Mouse (Mus musculus) 3134 (cell line): ENCODE results near the gene Frem2.

Experiments used
- DNase-seq: peaks from one replicate; pipeline ENCODE4 v3.0.0-alpha.2; 2011; ENCODE audit warnings: low spot score; ENCODE audit not compliant: insufficient read length; ENCODE audit errors: extremely low read depth

Gene Frem2

DNA sequence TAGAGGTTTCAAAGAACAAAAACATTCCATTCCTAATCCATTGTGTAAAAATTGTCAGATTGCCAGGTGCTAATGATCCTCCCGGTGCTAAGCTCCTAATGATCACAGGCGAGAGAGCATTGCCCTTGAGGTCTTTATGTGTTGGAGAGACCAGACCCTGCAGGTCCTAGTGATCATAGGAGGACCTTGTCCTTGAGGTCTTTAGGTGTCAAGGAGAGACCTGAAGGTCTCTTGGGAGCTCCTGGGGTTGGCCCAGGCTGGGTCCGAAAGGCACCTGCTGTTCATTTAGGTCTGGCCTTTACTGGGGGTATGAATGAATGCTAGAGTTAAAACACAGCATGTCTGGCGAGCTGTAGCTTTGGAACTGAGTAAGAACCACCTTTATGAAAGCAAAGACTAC is 183.0 kb downstream of the Frem2 start:
- DNase-seq = no peak

DNA sequence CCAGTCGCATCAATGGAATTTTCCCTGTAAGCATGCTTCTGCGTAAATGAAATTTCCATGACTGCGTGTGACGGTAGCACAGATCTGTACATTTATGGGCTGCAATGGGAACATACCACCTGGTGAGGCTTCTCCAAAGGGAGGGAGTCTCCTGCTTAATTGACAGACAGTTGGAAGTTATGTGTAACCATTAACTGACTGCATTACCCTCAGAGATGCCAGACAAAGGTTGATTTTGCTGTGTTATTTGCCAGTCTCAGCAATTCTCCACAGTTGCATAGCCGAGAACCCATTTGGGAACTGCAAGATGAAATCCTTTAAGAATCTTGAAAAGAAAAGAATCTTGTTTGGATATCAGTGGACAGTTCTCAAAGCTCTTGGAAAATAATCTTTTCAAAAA is 185.1 kb downstream of the Frem2 start:
- no peak for DNase-seq

DNA sequence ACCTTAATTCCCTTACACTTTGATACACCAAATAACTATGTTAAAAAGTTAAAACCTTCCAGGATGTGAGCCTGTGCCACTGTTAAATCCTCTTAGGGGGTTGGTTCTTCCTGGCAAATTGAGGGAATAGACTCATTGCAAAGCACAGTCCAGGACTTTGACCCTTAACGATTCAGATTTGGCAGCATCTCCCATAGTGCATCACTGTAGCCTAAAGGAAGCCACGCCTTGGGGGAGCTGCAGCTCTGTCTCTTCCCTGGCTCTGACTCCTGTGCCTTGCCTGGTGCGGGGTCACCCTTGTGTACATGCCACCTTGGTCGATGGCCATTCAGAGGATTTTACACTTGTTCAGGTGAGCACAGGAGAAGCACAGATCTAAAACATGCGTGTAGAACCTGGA is 187.5 kb downstream of the Frem2 start:
- DNase-seq = no peak

DNA sequence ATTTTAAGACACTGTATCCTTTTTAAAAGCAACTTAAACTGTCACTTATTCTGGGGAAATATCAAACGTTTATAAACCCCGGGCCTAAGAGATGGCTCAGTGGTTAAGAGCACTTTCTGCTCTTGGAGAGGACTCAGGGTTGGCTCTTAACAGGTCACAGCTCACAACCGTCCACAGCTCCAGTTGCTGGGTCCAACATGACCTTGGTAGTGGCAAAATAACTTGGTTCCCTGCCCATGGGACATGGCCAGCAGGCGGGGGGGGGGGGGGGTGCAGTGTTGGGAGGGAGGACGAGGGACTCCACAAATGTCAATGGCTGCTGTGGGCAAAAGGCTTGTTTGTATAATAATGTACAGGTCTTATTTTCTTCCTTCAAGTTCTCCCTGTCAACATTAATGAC is 189.8 kb downstream of the Frem2 start:
- no peak for DNase-seq

DNA sequence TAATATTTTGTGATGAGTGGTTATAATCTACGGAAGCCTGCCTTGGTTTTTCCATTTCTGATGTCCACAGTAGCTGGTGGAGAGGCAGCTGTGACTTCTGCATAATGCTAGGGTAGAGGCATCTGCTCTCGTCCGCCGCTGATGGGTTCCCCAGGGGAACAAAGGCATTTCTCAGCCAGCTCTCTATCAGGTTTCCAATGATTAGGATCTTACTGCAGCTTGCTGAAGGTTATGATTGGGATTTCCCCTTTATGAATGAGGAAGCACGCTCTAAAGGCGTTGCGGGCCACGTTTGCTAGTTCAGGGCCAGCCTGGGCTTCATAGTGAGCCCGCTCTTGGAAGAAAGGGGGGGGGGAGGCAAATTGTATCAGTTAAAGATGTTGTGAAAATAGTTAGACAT is 190.7 kb downstream of the Frem2 start:
- DNase-seq = no peak

DNA sequence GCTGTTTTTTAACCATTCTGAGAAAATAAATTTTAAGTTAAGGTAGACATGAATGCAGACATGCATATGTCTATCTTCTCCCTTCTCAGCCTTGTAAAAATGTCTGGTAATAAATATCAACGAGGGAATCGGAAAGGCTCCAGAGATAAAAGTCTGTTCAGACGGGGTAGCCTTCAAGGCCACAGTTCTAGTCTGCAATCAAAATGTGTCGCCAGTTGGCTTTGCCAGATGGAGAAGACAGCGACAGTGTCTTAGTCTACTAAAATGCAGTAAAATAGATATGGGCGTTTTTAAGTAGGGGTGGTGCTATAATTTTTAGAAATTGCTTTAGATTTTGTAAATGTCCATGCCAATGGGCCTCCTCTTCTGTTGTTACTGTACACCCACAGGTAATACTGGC is 191.8 kb downstream of the Frem2 start:
- DNase-seq = no peak

DNA sequence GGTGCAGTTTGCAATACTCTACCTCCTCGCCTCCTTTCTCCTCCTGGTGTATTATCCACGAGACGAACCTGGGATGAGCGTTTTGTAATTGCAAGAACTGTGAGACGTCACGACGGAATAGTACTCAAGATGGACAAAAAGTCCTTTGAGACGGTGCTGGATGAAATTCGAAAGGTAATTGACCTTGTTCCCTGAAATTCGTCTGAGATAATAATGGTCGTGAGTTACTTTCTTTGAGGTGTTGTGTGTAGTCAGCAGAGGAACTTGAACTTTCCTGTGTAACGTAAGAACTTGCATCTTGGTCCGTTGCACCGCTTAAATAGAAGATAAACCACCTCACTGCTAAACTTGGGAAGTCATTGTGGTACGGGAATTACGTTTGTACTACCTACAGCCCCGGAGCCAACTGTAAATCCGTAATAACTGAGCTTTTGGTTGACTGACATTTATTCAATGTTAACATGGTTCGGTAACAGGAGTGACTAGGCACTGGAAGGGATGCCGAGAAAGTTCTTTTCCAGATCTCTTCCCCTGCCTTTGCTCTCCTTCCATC is 192.9 kb downstream of the Frem2 start:
- no peak for DNase-seq
